Mouse (Mus musculus): ENCODE data around the gene Cxcl2. TPM values are rescaled to one million over a fixed set of nuclear protein-coding genes. Genes with fewer than 3 reads are reported as not detected.

Cxcl2 gene
- total and polyA plus RNA-seq, 3 experiments: 0.21 to 0.47 TPM; not detected in 1

DNA sequence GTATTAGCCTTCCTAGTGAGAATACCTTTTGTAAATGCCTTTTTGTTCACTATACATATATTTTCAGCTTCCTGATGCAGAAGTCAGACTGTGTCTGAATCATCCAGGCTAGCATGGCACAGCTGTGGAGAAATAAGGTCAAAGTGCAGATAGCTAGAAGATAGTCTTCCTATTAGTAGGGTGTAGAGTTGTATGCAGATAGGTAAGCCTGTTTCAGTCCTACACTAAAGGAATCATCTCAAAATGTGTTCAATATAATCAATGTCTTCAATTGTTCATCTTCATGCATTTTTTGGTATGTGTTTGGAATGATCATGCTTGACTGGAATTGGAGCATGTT is 26.5 kb upstream of the Cxcl2 start:
- dilution Hi-C loops (cut with MboI; ENCODE audit: extremely low pct_ligation_motif_present, extremely low pct_unique_long_range_greater_than_20kb, low sequenced_read_pairs) (no loop called here), in situ Hi-C loops (cut with MboI; ENCODE audit: low pct_ligation_motif_present, low pct_unique_long_range_greater_than_20kb, low sequenced_read_pairs) (no loop called here)
- no peak for DNase-seq (ENCODE audit: extremely low read depth)
- H3K36me3 ChIP-seq (replicated peaks in 1 of 2; ENCODE audit: control insufficient read depth in 1 of 2, insufficient read depth in 1 of 2, low read length in 1 of 2): no peaks in the 10 kb centered on the region
- H3K9ac ChIP-seq (ENCODE audit: insufficient read depth, low read depth): no peak overlapping the region
- H3K27ac ChIP-seq (ENCODE audit: insufficient read depth, low read depth): no peak overlapping the region
- H3K4me2 ChIP-seq (ENCODE audit: insufficient read depth, low read depth, poor library complexity, severe bottlenecking): no peak overlapping the region
- TF ChIP-seq SMC3 (IDR thresholded peaks at IDR 0.05; ENCODE audit: low read depth, low read length) (no peak), RAD21 (IDR thresholded peaks at IDR 0.05; ENCODE audit: low read depth, low read length) (no peak), CHD2 (IDR thresholded peaks at IDR 0.05; ENCODE audit: low read length) (no peak), CTCF (conservative IDR thresholded peaks at IDR 0.05 in 1 of 2, IDR thresholded peaks at IDR 0.05 in 1 of 2; ENCODE audit: low read depth in 2 of 2, low read length in 2 of 2) (no peak), ETS1 (conservative IDR thresholded peaks at IDR 0.05; ENCODE audit: low read depth, low read length) (no peak), ZMIZ1 (IDR thresholded peaks at IDR 0.05; ENCODE audit: low read depth, low read length) (no peak)
- H3K4me3 ChIP-seq (replicated peaks in 1 of 3; ENCODE audit: low read depth in 2 of 3, low read length in 2 of 3, poor library complexity in 1 of 3): no peak overlapping the region
- no peaks in the 10 kb centered on the region for H3K27me3 ChIP-seq (replicated peaks)
- H3K79me2 ChIP-seq (replicated peaks; ENCODE audit: control insufficient read depth, extremely low read depth, insufficient read depth, poor library complexity, severe bottlenecking): no peaks in the 10 kb centered on the region
- 0 out of 4 replicates have a peak, but pooled peaks cover 0 to 3% of the 10 kb centered on the region in 2 experiments for H3K4me1 ChIP-seq (ENCODE audit: control insufficient read depth in 1 of 2, insufficient read depth in 2 of 2)
- peaks cover 5% of the 10 kb centered on the region for H3K9me3 ChIP-seq (replicated peaks; ENCODE audit: low read length)

DNA sequence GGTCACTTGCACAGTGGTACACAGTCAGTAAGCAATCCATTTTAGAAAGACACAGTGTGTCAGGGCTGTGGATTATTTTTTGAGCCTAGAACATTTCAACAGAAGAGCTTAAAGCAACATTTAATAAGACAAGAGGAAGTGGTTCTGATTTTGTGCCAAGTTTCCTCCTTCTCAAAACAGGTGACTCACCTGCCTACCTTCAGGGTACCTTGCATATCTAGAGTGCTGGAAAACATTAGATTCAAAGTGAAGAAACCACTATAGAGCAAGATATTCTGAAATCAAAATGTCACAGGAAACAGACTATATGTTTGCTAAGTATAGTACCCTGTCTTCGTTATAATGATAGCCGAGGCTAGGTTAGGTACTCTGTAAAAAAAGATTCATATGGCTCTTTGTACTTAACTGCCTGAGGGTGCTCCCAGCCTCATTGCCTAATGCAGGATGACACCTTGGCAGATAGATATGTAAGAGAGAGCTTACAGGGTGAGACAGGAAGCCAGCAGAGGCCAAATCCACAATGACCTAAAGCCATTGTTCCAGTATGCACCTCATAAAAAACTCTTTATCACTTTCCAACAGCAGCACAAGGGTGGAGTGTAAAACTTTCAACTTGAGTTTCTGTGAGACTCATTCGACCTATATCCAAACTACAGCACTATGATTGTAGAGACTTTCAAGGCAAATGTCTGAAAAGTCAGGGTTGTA is 24.2 kb upstream of the Cxcl2 start:
- peaks cover 6% of the 10 kb centered on the region for H3K9me3 ChIP-seq (replicated peaks; ENCODE audit: low read length)
- H3K79me2 ChIP-seq (replicated peaks; ENCODE audit: control insufficient read depth, extremely low read depth, insufficient read depth, poor library complexity, severe bottlenecking): no peaks in the 10 kb centered on the region
- H3K36me3 ChIP-seq (replicated peaks in 1 of 2; ENCODE audit: control insufficient read depth in 1 of 2, insufficient read depth in 1 of 2, low read length in 1 of 2): no peaks in the 10 kb centered on the region
- no peak overlapping the region for H3K4me2 ChIP-seq (ENCODE audit: insufficient read depth, low read depth, poor library complexity, severe bottlenecking)
- TF ChIP-seq CHD2 (IDR thresholded peaks at IDR 0.05; ENCODE audit: low read length): no peak
- TF ChIP-seq ZNF384 (IDR thresholded peaks at IDR 0.05; ENCODE audit: low read depth, low read length): no peak
- no peak for TF ChIP-seq TCF12 (IDR thresholded peaks at IDR 0.05; ENCODE audit: low read depth, low read length)
- TF ChIP-seq PAX5 (IDR thresholded peaks at IDR 0.05; ENCODE audit: low read length): no peak
- no peak for TF ChIP-seq ZKSCAN1 (IDR thresholded peaks at IDR 0.05; ENCODE audit: borderline replicate concordance, low read depth, low read length)
- no peak for TF ChIP-seq BHLHE40 (IDR thresholded peaks at IDR 0.05; ENCODE audit: low read depth, low read length)
- TF ChIP-seq POLR2A (IDR thresholded peaks at IDR 0.05; ENCODE audit: low read depth, low read length): no peak
- TF ChIP-seq ZC3H11A (IDR thresholded peaks at IDR 0.05; ENCODE audit: low read depth, low read length): no peak
- no peak for TF ChIP-seq MAZ (IDR thresholded peaks at IDR 0.05; ENCODE audit: low read depth, low read length)
- no peak for TF ChIP-seq MEF2A (IDR thresholded peaks at IDR 0.05; ENCODE audit: borderline replicate concordance, low read depth, low read length)
- no peak for TF ChIP-seq USF1 (IDR thresholded peaks at IDR 0.05; ENCODE audit: low read depth, low read length)
- TF ChIP-seq JUND (conservative IDR thresholded peaks at IDR 0.05; ENCODE audit: low read depth, low read length): no peak
- no peak for TF ChIP-seq ELF1 (IDR thresholded peaks at IDR 0.05; ENCODE audit: low read depth, low read length)
- no peak for TF ChIP-seq SMC3 (IDR thresholded peaks at IDR 0.05; ENCODE audit: low read depth, low read length)
- no peak overlapping the region for H3K9ac ChIP-seq (ENCODE audit: insufficient read depth, low read depth)
- 0 out of 4 replicates have a peak, but pooled peaks cover 0 to 3% of the 10 kb centered on the region in 2 experiments for H3K4me1 ChIP-seq (ENCODE audit: control insufficient read depth in 1 of 2, insufficient read depth in 2 of 2)
- no peak for DNase-seq (ENCODE audit: extremely low read depth)
- H3K27me3 ChIP-seq (replicated peaks): no peaks in the 10 kb centered on the region
- dilution Hi-C loops (cut with MboI; ENCODE audit: extremely low pct_ligation_motif_present, extremely low pct_unique_long_range_greater_than_20kb, low sequenced_read_pairs) (no loop called here), in situ Hi-C loops (cut with MboI; ENCODE audit: low pct_ligation_motif_present, low pct_unique_long_range_greater_than_20kb, low sequenced_read_pairs) (no loop called here)
- H3K27ac ChIP-seq (ENCODE audit: insufficient read depth, low read depth): no peak overlapping the region
- no peak overlapping the region for H3K4me3 ChIP-seq (replicated peaks in 1 of 3; ENCODE audit: low read depth in 2 of 3, low read length in 2 of 3, poor library complexity in 1 of 3)

Data from CH12.LX (cell line).